Mouse (Mus musculus) NIH3T3 (cell line): ENCODE data around the gene Olfr994.

ENCODE experiments used
- DNase-seq: peaks from one replicate; pipeline ENCODE4 v3.0.0-alpha.2; 2012; ENCODE audit warnings: low read depth

Olfr994 gene

GRCm38 (mm10) chr2:85436351-85436750 is at the start of gene Olfr994:
Gene Olfr994, minus strand, starts transcription at chr2:85436451.
- no peak for DNase-seq

GRCm38 (mm10) chr2:85466801-85467325 is 30.6 kb upstream of the Olfr994 start:
- DNase-seq = no peak

GRCm38 (mm10) chr2:85443539-85443938 is 7.3 kb upstream of the Olfr994 start, which contains the start of gene Olfr995:
Gene Olfr995, minus strand, starts transcription at chr2:85443639.
- no peak for DNase-seq

GRCm38 (mm10) chr2:85442546-85442945 is 6.3 kb upstream of the Olfr994 start:
- DNase-seq = no peak

GRCm38 (mm10) chr2:85425893-85426292 is 10.4 kb downstream of the Olfr994 start:
- no peak for DNase-seq

GRCm38 (mm10) chr2:85414777-85415176 is 21.5 kb downstream of the Olfr994 start, which contains the start of gene Olfr993:
Gene Olfr993, minus strand, starts transcription at chr2:85414877.
- no peak for DNase-seq

- no peak for DNase-seq
Measured at GRCm38 (mm10) chr2:85409369-85409768, 26.9 kb downstream of the Olfr994 start, which contains the start of gene Olfr992. Gene Olfr992, minus strand, starts transcription at chr2:85409469.
